ENCODE assay signal across 8 mouse cellular contexts in the genomic region with DNA sequence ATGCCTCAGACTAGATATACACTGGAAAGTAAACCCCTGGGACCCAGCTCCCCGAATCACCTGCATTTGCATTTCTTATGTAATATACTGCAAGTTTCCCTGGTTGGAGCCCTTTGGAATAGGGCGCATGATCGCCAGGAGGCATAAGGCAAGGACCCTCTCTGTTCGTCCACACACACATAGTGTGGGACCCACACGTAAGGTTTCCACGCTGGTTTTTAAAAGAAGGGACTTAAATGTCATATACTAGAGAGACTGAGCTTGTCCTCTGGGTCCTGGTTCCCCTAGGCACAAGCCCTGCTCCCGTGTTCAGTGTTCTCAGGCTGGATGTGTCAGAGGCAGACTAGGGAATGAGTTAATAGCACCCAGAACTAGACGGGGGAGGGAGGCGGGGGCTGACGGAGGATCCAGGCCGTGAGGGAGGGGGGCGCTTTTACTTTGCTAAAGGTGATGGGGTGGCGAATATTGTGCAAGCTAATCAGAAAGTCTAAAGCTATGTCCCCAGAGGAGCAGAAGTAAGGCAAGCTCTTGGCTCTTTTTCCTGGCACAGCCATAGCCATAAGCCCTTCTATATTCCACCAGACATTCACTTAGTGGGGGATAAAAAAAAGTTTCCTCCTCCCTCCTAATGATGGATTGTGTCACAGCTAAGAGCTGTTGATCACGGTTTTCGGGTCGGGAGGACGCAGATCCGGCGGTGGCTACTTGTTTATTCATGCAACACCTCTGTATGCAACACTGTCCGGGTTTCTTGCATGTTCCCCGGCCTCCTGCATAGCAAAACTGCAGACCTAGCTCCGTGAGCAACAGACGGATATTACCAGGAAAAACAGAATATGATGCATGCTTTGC. TPM values are rescaled to one million over a fixed set of nuclear protein-coding genes. Genes with fewer than 3 reads are reported as not detected.
DNase-seq lines count a peak whose midpoint lies in the region; ATAC-seq lines count a peak whose summit lies in the region.

No protein-coding gene starts in this region.

- H3K27ac ChIP-seq in midbrain, embryonic 15.5 days, result peak overlapping the region; percentile 74

- H3K4me3 ChIP-seq in midbrain, embryonic 15.5 days, result peak overlapping the region; percentile 48

- no peaks in the 10 kb centered on the region for H3K9me3 ChIP-seq in midbrain, embryonic 15.5 days

- DNase-seq in adrenal gland, postnatal 14 days, result peak; percentile 25
- DNase-seq in adrenal gland, postnatal 4 days (ENCODE audit: low spot score in 2 of 2), result no peak
- DNase-seq in cerebellum, adult 9-11 months, result peak; percentile 78
- DNase-seq in frontal cortex, postnatal 14 days (ENCODE audit: low spot score in 2 of 2), result peak; percentile 28 to 40
- peak; percentile 32 to 51 for DNase-seq in layer of hippocampus, postnatal 10 days (ENCODE audit: low spot score in 2 of 2)
- DNase-seq in MN1 (ENCODE audit: low spot score), result no peak

- H3K9ac ChIP-seq in midbrain, embryonic 15.5 days, result peak overlapping the region; percentile 59

- peaks cover 15% of the 10 kb centered on the region for H3K4me1 ChIP-seq in midbrain, embryonic 15.5 days

- H3K36me3 ChIP-seq in midbrain, embryonic 15.5 days (replicated peaks), result no peaks in the 10 kb centered on the region

- no peaks in the 10 kb centered on the region for H3K27me3 ChIP-seq in midbrain, embryonic 15.5 days (replicated peaks)

- peak; percentile 43 for ATAC-seq in midbrain, embryonic 15.5 days (replicated peaks)
- ATAC-seq in erythroblast, adult 5-6 weeks (replicated peaks; ENCODE audit: low FRiP score, poor library complexity, severe bottlenecking), result no peak

- WGBS in midbrain, embryonic 15.5 days, result 6% methylated on average over 23 of the region's 23 CpGs

- peak overlapping the region; percentile 70 for H3K4me2 ChIP-seq in midbrain, embryonic 15.5 days

RNA-seq across cellular contexts. Expression of gene Fgf14, which starts 1.0 kb away (rescaled TPM):
- 0.85 and 1.6 TPM in 2 replicates for total RNA-seq in adrenal gland, postnatal 14 days (2021)
- 1 to 10 TPM; 1.9 to 2.4 TPM for total RNA-seq in adrenal gland, postnatal 4 days (2021)
- 10 to 100 TPM; 29.8 to 34.5 TPM for total RNA-seq in layer of hippocampus, postnatal 10 days (2021)
- 26.0 and 30.9 TPM in 2 replicates for polyA plus RNA-seq in midbrain, embryonic 15.5 days (2015; fragmentation: Nextera tagmentation; extraction: Ambion mirVana)
- total RNA-seq in erythroblast, adult 5-6 weeks (2015; ENCODE audit: low replicate concordance), result not detected in 2 replicates
- not detected in 2 replicates for total RNA-seq in erythroblast, adult 5-6 weeks (2017; ENCODE audit: low replicate concordance)

Comparison
In these comparisons a context has a peak if more than half of its experiments do, and no peak if none do; other contexts are left out.
1. DNase-seq: peak in adrenal gland, postnatal 14 days (single experiment), cerebellum, adult 9-11 months (single experiment), frontal cortex, postnatal 14 days (2 of 2) and layer of hippocampus, postnatal 10 days (2 of 2); none in adrenal gland, postnatal 4 days (0 of 2) and MN1 (single experiment).
2. RNA of gene Fgf14, which starts 1.0 kb away (total RNA-seq): 29.8 to 34.5 TPM in layer of hippocampus, postnatal 10 days; 1.9 to 2.4 TPM in adrenal gland, postnatal 4 days, 0.85 to 1.6 TPM in adrenal gland, postnatal 14 days and not detected in erythroblast, adult 5-6 weeks; every median in the first group is over 4 times any median in the second.